Mouse (Mus musculus) midbrain, embryonic 16.5 days (tissue): ENCODE results near the gene Pde3b. TPM values are rescaled to one million over a fixed set of nuclear protein-coding genes. Genes with fewer than 3 reads are reported as not detected.

Experiments
- ATAC-seq: fragments of 200-750 bp; cut with Nextera tagmentation; 2 replicates; pipeline ENCODE4 v1.8.0; 2017; ENCODE audit warnings: moderate TSS enrichment
- H3K27ac ChIP-seq: fragments of 300-500 bp; sonication (generic); 2 replicates; pipeline ENCODE4 v1.5.1; 2014; ENCODE audit warnings: mild to moderate bottlenecking, low read length, mixed read lengths
- H3K27me3 ChIP-seq: fragments of 300-500 bp; sonication (generic); 2 replicates; pipeline ENCODE4 v1.6.1; 2014; ENCODE audit warnings: low read depth, low read length, mixed read lengths; ENCODE audit not compliant: control insufficient read depth, insufficient read depth
- H3K36me3 ChIP-seq: fragments of 300-500 bp; sonication (generic); 2 replicates; pipeline ENCODE4 v1.6.1; 2014; ENCODE audit warnings: mild to moderate bottlenecking, low read length, moderate library complexity, mixed read lengths; ENCODE audit not compliant: control insufficient read depth, insufficient read depth
- H3K4me1 ChIP-seq: fragments of 300-500 bp; sonication (generic); 2 replicates; pipeline ENCODE4 v1.6.1; 2014; ENCODE audit warnings: mild to moderate bottlenecking, low read length, mixed read lengths; ENCODE audit not compliant: control insufficient read depth, insufficient read depth
- H3K4me2 ChIP-seq: fragments of 300-500 bp; sonication (generic); 2 replicates; pipeline ENCODE4 v1.6.1; 2014; ENCODE audit warnings: mild to moderate bottlenecking, low read length, mixed read lengths
- H3K4me3 ChIP-seq: fragments of 300-500 bp; sonication (generic); 2 replicates; pipeline ENCODE4 v1.5.1; 2014; ENCODE audit warnings: low read depth, mild to moderate bottlenecking, low read length, moderate library complexity, mixed read lengths
- H3K9ac ChIP-seq: fragments of 300-500 bp; sonication (generic); 2 replicates; pipeline ENCODE4 v1.6.1; 2014; ENCODE audit warnings: low read depth, low read length, mixed read lengths
- H3K9me3 ChIP-seq: fragments of 300-500 bp; sonication (generic); replicated peaks from 2 replicates; pipeline ENCODE4 v1.6.1; 2014; ENCODE audit warnings: mild to moderate bottlenecking, low read length, mixed read lengths; ENCODE audit not compliant: control insufficient read depth, poor library complexity, severe bottlenecking
- WGBS: fragments of 180-500 bp; shearing (Covaris S2); extraction: QIAGEN DNeasy Blood & Tissue Kit; methylation state at CpG from one replicate; pipeline ENCODE4 v1.1.7; 2014; 5-methylcytosine and 5-hydroxymethylcytosine counted together
- polyA plus RNA-seq: library from polyadenylated mRNA; unstranded; fragments of >200 nt; fragmentation: Nextera tagmentation; extraction: Ambion mirVana; gene quantifications from 2 replicates; pipeline ENCODE4 v1.2.1, GENCODE M21; 2015

The Pde3b gene
- polyA plus RNA-seq, 1 experiment from 2014 or later = 3.6 TPM

GRCm38 (mm10) chr7:114576931-114577330 is 161.8 kb downstream of the Pde3b start:
- no peak overlapping the region for H3K4me3 ChIP-seq
- H3K4me2 ChIP-seq = no peak overlapping the region
- no peaks in the 10 kb centered on the region for H3K4me1 ChIP-seq
- H3K27me3 ChIP-seq = no peaks in the 10 kb centered on the region
- H3K36me3 ChIP-seq = no peaks in the 10 kb centered on the region
- no peak overlapping the region for H3K9ac ChIP-seq
- H3K27ac ChIP-seq = no peak overlapping the region
- WGBS = 80% methylated on average over 3 of the region's 3 CpGs
- ATAC-seq = no peak
- H3K9me3 ChIP-seq = no peaks in the 10 kb centered on the region

GRCm38 (mm10) chr7:114577665-114578064 is 162.6 kb downstream of the Pde3b start:
- Histone ChIP-seq H3K9me3 (no peaks in the 10 kb centered on the region), H3K4me1 (no peaks in the 10 kb centered on the region), H3K27ac (no peak overlapping the region), H3K4me3 (no peak overlapping the region), H3K27me3 (no peaks in the 10 kb centered on the region), H3K4me2 (no peak overlapping the region), H3K9ac (no peak overlapping the region), H3K36me3 (no peaks in the 10 kb centered on the region)
- ATAC-seq = no peak
- WGBS = 88% methylated on average over 1 of the region's 1 CpGs

GRCm38 (mm10) chr7:114580426-114580825 is 165.3 kb downstream of the Pde3b start:
- H3K4me1 ChIP-seq = no peaks in the 10 kb centered on the region

GRCm38 (mm10) chr7:114581200-114581599 is 166.1 kb downstream of the Pde3b start:
- H3K27ac ChIP-seq = no peak overlapping the region
- no peaks in the 10 kb centered on the region for H3K9me3 ChIP-seq
- 93% methylated on average over 5 of the region's 5 CpGs for WGBS
- H3K36me3 ChIP-seq = no peaks in the 10 kb centered on the region
- H3K4me1 ChIP-seq = no peaks in the 10 kb centered on the region
- no peak overlapping the region for H3K9ac ChIP-seq
- H3K27me3 ChIP-seq = no peaks in the 10 kb centered on the region
- H3K4me3 ChIP-seq = no peak overlapping the region
- no peak for ATAC-seq
- no peak overlapping the region for H3K4me2 ChIP-seq

More at GRCm38 (mm10) chr7:114580426-114580825, 165.3 kb downstream of the Pde3b start:
- no peak overlapping the region for H3K4me2 ChIP-seq
- H3K4me3 ChIP-seq = no peak overlapping the region
- no peaks in the 10 kb centered on the region for H3K36me3 ChIP-seq
- no peak overlapping the region for H3K9ac ChIP-seq
- WGBS = 4% methylated on average over 4 of the region's 4 CpGs
- 0 out of 2 replicates have a peak, but pooled peaks have one; percentile 36 for ATAC-seq
- no peaks in the 10 kb centered on the region for H3K9me3 ChIP-seq
- H3K27me3 ChIP-seq = no peaks in the 10 kb centered on the region
- no peak overlapping the region for H3K27ac ChIP-seq

GRCm38 (mm10) chr7:114582441-114582840 is 167.4 kb downstream of the Pde3b start:
- Histone ChIP-seq H3K4me1 (no peaks in the 10 kb centered on the region), H3K36me3 (no peaks in the 10 kb centered on the region), H3K4me2 (no peak overlapping the region), H3K9me3 (no peaks in the 10 kb centered on the region), H3K9ac (no peak overlapping the region), H3K27ac (no peak overlapping the region), H3K27me3 (no peaks in the 10 kb centered on the region), H3K4me3 (no peak overlapping the region)
- no peak for ATAC-seq
- 50% methylated on average over 2 of the region's 2 CpGs for WGBS

Other genes with a start within 250 kb of the Pde3b start
- gene Copb1, start 160.6 kb upstream of the Pde3b start, polyA plus RNA-seq = 85.2 and 91.0 TPM in 2 replicates
- 334 and 348 TPM in 2 replicates for gene Psma1, start 139.2 kb upstream of the Pde3b start, polyA plus RNA-seq
- gene Cyp2r1, start 147.7 kb downstream of the Pde3b start, polyA plus RNA-seq = 1.4 and 1.8 TPM in 2 replicates
- 6.0 and 10.0 TPM in 2 replicates for gene Calca, start 221.1 kb downstream of the Pde3b start, polyA plus RNA-seq